Mouse (Mus musculus) E14TG2a.4 (cell line): ENCODE measurements around the gene Cog3.
"Not testable (repeated sequence)": the region's sequence is repeated elsewhere in the genome, so short reads cannot be mapped to it uniquely, and the experiment has no call there.

Source experiments
- H3K27me3 ChIP-seq: 2 replicates; pipeline ENCODE4 v1.6.1; 2014; ENCODE audit warnings: low read length, control low read depth; ENCODE audit not compliant: insufficient read depth
- H3K36me3 ChIP-seq: 2 replicates; pipeline ENCODE4 v1.6.1; 2014; ENCODE audit warnings: low read length, control low read depth; ENCODE audit not compliant: insufficient read depth
- H3K4me1 ChIP-seq: replicated peaks from 2 replicates; pipeline ENCODE4 v1.6.1; 2014; ENCODE audit warnings: low read depth, low read length, control low read depth
- H3K4me3 ChIP-seq: replicated peaks from 2 replicates; pipeline ENCODE4 v1.5.1; 2014; ENCODE audit warnings: mild to moderate bottlenecking, low read length
- H3K9me3 ChIP-seq: 2 replicates; pipeline ENCODE4 v1.6.1; 2014; ENCODE audit warnings: low read length, control low read depth
- CTCF ChIP-seq: conservative IDR thresholded peaks from 2 replicates; pipeline ENCODE4 v1.5.1; 2014; ENCODE audit warnings: low read length
- NANOG ChIP-seq: IDR thresholded peaks from 2 replicates; pipeline ENCODE4 v1.6.1; 2014; ENCODE audit warnings: borderline replicate concordance, low read length, mixed read lengths
- POU5F1 ChIP-seq: IDR thresholded peaks from 2 replicates; pipeline ENCODE4 v1.6.1; 2014; ENCODE audit warnings: low read length, borderline replicate concordance

The Cog3 gene

DNA sequence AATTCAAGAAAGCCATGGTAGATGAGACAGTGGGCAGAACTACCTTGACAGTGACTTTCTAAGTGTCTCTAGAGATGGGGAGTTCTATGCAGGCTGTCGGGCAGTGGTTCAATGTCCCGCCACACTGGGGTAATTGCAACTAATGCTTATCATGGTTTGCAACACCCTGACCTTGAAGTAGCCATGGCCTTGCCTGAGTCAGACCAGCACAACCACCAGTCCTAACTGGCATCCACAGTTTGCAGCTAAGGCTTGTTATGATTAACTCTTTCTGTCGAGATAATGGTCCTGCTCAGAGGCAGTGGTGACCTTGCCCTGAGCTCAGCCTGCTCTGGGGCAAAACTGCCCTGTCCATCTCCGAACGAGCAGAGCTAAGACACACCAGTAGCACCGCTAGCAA lies 35.0 kb upstream of the Cog3 start:
- Histone ChIP-seq H3K9me3 (no peaks in the 10 kb centered on the region), H3K27me3 (peaks cover 23% of the 10 kb centered on the region), H3K4me3 (no peak overlapping the region), H3K4me1 (peaks cover 21% of the 10 kb centered on the region), H3K36me3 (no peaks in the 10 kb centered on the region)
- TF ChIP-seq POU5F1 (no peak), NANOG (no peak), CTCF (no peak)

DNA sequence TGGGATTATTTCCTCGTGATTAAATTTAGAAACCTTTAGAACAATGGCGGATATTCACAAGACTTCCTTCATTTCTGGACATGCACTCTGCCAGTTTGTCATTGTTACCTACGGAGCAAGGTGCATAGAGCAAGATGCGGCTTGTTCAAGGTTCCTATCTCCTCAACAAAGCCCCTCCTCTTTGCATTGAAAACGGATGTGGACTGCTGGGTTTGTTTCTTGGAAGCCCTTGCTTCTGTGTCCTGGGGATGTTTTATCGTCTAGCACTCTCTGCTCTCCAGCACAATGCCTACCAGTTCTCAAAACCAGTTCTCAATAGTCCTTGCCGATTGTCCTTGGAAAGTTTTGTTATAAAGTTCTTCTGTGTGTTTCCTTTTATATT lies 33.5 kb upstream of the Cog3 start:
- Histone ChIP-seq H3K4me1 (peaks cover 21% of the 10 kb centered on the region), H3K4me3 (no peak overlapping the region), H3K36me3 (no peaks in the 10 kb centered on the region), H3K9me3 (no peaks in the 10 kb centered on the region), H3K27me3 (peaks cover 23% of the 10 kb centered on the region)
- TF ChIP-seq NANOG = no peak
- no peak for TF ChIP-seq POU5F1
- TF ChIP-seq CTCF = no peak; the same call in 1 of the 2 replicates

DNA sequence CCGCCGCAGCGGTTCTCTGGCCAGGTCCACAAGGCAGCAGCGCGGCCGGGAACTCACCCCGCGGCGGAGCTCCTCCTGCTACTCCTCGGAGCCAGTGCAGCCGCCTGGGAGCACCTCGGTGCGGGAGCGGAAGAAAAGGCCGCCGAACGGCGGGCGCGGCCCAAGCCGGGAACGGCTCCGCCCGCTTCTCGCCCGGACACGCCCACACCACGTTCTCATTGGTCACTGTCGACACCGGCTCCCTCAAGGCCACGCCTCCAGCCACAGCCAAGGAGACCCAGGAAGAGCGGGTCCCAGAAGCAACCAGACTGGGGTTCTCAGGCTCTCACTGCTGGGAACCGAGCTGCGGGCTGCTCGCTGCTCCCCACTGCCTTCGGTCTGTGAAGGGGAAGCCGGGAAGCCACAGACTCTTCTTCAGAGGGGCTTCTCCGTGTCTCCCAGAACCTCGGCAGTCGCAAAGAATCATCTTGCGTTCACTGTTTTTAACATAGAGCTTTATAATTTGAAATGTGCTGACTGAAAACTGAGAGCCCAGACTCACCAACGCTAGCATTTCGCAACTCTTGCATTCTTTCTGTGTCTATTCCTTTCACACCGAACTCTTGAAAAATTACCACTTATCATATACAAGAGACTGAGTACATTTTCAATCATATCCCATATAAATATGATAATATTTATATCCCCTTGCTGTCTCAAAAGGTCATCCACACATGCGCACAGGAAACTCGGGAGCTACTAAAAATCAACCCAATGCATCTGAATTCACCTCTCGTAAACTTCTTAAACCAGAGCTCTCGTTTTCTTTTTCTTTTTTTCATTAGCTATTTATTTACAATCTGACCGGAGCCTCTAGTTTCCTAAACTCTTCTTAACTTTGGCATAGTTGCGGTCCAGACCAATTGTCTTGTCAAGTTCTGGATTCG lies 32.8 kb upstream of the Cog3 start, which contains the start of gene Slc25a30:
Gene Slc25a30, minus strand, starts transcription at position 170 of the 926 bp plus-strand sequence.
- TF ChIP-seq NANOG = no peak
- TF ChIP-seq CTCF = no peak
- TF ChIP-seq POU5F1 = no peak
- no peaks in the 10 kb centered on the region for H3K9me3 ChIP-seq
- peaks cover 2% of the 10 kb centered on the region; the same call in 1 of the 2 replicates for H3K36me3 ChIP-seq
- peak within 1 kb of the TSS; percentile 95 for H3K4me3 ChIP-seq
- H3K4me1 ChIP-seq = peaks cover 21% of the 10 kb centered on the region
- H3K27me3 ChIP-seq = peaks cover 21% of the 10 kb centered on the region

DNA sequence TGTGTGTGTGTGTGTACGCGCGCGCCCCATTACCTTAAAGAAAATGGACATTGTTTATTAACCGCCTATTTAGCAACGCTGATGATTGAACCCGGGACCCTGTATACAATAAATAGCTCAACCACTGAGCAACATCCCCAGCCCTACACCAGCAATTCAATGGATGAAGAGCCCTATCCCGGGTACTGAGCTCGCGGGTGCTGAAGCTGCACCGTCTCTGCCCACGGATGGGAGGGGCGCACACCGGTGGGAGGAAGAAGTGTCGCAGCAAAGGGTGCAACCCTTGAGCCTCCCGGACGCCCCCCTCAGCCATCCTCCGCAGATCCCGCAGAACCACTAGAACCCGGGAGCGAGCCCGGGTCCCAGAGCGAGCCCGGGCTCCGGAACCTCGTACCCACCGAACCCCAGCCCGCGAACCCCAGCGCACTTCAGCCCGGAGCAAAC lies 32.1 kb upstream of the Cog3 start:
- peaks cover 21% of the 10 kb centered on the region for H3K27me3 ChIP-seq
- no peaks in the 10 kb centered on the region for H3K9me3 ChIP-seq
- peaks cover 9% of the 10 kb centered on the region for H3K36me3 ChIP-seq
- peaks cover 21% of the 10 kb centered on the region for H3K4me1 ChIP-seq
- TF ChIP-seq CTCF (no peak), POU5F1 (no peak), NANOG (no peak)
- H3K4me3 ChIP-seq = peak overlapping the region; percentile 95

DNA sequence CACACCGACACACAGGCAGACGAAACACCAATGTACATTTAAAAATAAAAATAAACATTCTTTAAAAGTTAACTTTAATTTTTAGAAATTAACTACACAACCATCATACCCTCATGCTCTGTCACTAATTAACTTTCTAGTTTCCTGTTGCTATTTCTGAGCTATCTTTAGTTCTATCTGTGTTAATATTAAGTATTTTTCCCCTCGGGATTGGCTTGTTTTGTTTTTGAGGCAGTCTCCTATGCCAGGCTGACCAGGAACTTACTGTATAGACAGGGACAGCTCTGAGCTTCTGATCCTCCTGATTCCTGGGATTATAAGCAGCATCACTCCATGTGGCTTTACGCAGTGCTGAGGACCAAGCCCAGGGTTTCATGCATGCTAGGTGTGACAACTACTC lies 25.6 kb upstream of the Cog3 start:
- Histone ChIP-seq H3K4me3 (no peak overlapping the region), H3K9me3 (no peaks in the 10 kb centered on the region), H3K27me3 (no peaks in the 10 kb centered on the region), H3K4me1 (peaks cover 13% of the 10 kb centered on the region), H3K36me3 (peaks cover 35% of the 10 kb centered on the region)
- TF ChIP-seq CTCF = no peak
- TF ChIP-seq NANOG = no peak
- no peak for TF ChIP-seq POU5F1

DNA sequence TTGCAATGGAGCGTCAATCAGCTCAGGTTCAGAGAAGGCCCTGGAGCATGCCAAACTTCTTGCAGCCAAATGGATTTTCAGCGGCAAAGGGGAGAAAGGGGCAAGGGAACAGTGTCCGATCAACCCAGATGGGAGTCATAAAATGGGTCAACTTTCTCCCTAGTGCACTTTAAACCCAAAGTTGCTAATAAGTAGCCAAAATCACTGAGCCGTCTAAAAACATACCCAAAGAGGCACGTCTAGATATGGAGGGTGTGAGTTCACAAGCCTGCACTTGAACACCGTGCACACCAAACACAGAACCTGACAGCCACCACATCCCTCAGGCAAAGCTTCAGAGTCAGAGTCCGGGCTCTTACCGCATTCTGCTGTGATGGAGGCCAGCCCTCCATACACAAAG lies 22.3 kb upstream of the Cog3 start:
- no peak overlapping the region for H3K4me3 ChIP-seq
- peaks cover 49% of the 10 kb centered on the region for H3K36me3 ChIP-seq
- no peaks in the 10 kb centered on the region for H3K9me3 ChIP-seq
- TF ChIP-seq CTCF (no peak), NANOG (no peak), POU5F1 (no peak)
- peaks cover 14% of the 10 kb centered on the region for H3K4me1 ChIP-seq
- no peaks in the 10 kb centered on the region for H3K27me3 ChIP-seq

DNA sequence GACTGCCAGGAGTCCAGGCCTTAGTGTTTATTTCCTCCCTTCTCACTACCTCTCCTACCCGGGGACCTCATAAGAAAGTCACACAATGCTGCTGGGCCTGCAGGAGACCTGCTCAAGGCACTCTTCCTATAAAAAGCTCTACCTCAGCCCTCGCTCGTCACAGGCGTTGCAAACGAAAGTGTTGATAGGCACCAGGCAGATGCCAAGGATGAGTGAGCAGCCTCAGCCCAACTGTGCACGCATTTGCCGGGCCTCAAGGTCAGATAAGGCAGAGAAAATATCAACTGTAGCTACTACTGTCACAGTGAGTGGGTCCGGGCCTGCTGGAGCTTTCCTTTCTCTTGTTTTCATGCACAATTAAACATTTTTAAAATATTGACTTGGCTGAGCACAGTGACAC lies 19.1 kb upstream of the Cog3 start:
- Histone ChIP-seq H3K36me3 (peaks cover 59% of the 10 kb centered on the region), H3K9me3 (no peaks in the 10 kb centered on the region), H3K27me3 (no peaks in the 10 kb centered on the region), H3K4me3 (no peak overlapping the region), H3K4me1 (peaks cover 23% of the 10 kb centered on the region)
- no peak for TF ChIP-seq CTCF
- no peak for TF ChIP-seq POU5F1
- no peak for TF ChIP-seq NANOG

DNA sequence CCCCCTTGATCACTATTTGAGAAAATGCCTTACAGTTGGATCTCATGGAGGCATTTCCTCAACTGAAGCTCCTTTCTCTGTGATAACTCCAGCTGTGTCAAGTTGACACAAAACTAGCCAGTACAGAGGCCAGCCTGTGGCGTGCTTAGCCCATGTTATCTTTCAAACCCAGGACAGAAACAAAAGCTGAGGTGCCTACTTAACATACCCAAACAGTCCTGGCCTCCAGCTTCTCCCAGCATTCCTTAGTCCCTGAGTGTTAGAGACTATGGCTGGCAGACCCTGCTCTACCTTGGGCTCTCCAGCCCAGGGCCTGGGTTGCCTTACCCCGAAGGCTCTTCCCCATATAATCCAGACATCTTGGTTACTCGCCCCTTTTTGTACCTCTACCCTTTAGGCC lies 18.1 kb upstream of the Cog3 start:
- peaks cover 22% of the 10 kb centered on the region for H3K4me1 ChIP-seq
- not testable (repeated sequence) for H3K27me3 ChIP-seq, H3K4me3 ChIP-seq, H3K9me3 ChIP-seq
- peaks cover 60% of the 10 kb centered on the region for H3K36me3 ChIP-seq

DNA sequence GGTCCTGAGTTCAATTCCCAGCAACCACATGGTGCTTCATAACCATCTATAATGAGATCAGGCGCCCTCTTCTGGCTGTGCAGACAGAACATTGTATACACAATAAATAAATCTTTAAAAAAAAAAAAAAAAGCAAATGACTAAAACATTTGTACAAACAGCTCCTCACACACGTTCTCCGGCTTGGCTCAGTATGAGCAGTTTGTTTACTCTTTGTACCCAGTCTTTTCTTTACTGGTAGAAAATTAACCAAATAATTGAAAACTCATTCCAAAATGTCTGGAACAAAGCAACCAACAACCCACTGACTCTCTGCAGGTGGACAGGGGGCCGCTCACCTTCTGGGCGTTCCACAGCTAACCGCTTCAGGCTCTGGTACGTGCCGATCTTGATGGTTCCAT lies 16.8 kb upstream of the Cog3 start:
- no peak overlapping the region for H3K4me3 ChIP-seq
- TF ChIP-seq POU5F1 = no peak
- TF ChIP-seq CTCF = no peak
- TF ChIP-seq NANOG = no peak
- no peaks in the 10 kb centered on the region for H3K9me3 ChIP-seq
- peaks cover 16% of the 10 kb centered on the region for H3K4me1 ChIP-seq
- no peaks in the 10 kb centered on the region for H3K27me3 ChIP-seq
- H3K36me3 ChIP-seq = peaks cover 65% of the 10 kb centered on the region
